Mouse (Mus musculus): ENCODE measurements around the gene Gm973. TPM values are rescaled to one million over a fixed set of nuclear protein-coding genes. Genes with fewer than 3 reads are reported as not detected.
A peak's percentile ranks its signal among the peaks of the same experiment; 100 is the strongest.

The Gm973 gene
- polyA plus RNA-seq, 1 experiment from 2014 or later: 4.4 TPM

- 81% methylated on average over 4 of the region's 4 CpGs for whole genome bisulfite sequencing
- no peaks in the 10 kb centered on the region for H3K9me3 ChIP-seq (ENCODE audit: control insufficient read depth, low read length)
- H3K4me1 ChIP-seq (ENCODE audit: control insufficient read depth, insufficient read depth, low read length): no peaks in the 10 kb centered on the region
- H3K4me3 ChIP-seq (ENCODE audit: low read depth, low read length): no peak overlapping the region
- no peak for DNase-seq (ENCODE audit: low spot score)
- no peak overlapping the region for H3K9ac ChIP-seq (ENCODE audit: low read length)
- no peak overlapping the region for H3K27ac ChIP-seq (ENCODE audit: low read depth, low read length)
- no peaks in the 10 kb centered on the region for H3K36me3 ChIP-seq (ENCODE audit: control insufficient read depth, insufficient read depth, low read length)
- no peaks in the 10 kb centered on the region for H3K27me3 ChIP-seq (ENCODE audit: control insufficient read depth, insufficient read depth, low read length)
- no peak overlapping the region for H3K4me2 ChIP-seq (ENCODE audit: low read depth)
- ATAC-seq (ENCODE audit: insufficient read depth, low FRiP score, low TSS enrichment): no peak
These were observed 51.5 kb downstream of the Gm973 start for GRCm38 (mm10) chr1:59567521-59567920.

- ATAC-seq (ENCODE audit: insufficient read depth, low FRiP score, low TSS enrichment) (no peak), DNase-seq (ENCODE audit: low spot score) (no peak)
- no peak overlapping the region for H3K9ac ChIP-seq (ENCODE audit: low read length)
- H3K4me3 ChIP-seq (ENCODE audit: low read depth, low read length): no peak overlapping the region
- H3K36me3 ChIP-seq (ENCODE audit: control insufficient read depth, insufficient read depth, low read length): no peaks in the 10 kb centered on the region
- H3K4me1 ChIP-seq (ENCODE audit: control insufficient read depth, insufficient read depth, low read length): no peaks in the 10 kb centered on the region
- H3K27me3 ChIP-seq (ENCODE audit: control insufficient read depth, insufficient read depth, low read length): no peaks in the 10 kb centered on the region
- no peak overlapping the region for H3K4me2 ChIP-seq (ENCODE audit: low read depth)
- 85% methylated on average over 1 of the region's 1 CpGs for WGBS
- no peak overlapping the region for H3K27ac ChIP-seq (ENCODE audit: low read depth, low read length)
- no peaks in the 10 kb centered on the region for H3K9me3 ChIP-seq (ENCODE audit: control insufficient read depth, low read length)
These were observed 52.2 kb downstream of the Gm973 start for GRCm38 (mm10) chr1:59568283-59568682.

GRCm38 (mm10) chr1:59569301-59569700 lies 53.2 kb downstream of the Gm973 start:
- Histone ChIP-seq H3K4me1 (ENCODE audit: control insufficient read depth, insufficient read depth, low read length) (0 out of 2 replicates have a peak, but pooled peaks cover under 1% of the 10 kb centered on the region), H3K9me3 (ENCODE audit: control insufficient read depth, low read length) (no peaks in the 10 kb centered on the region), H3K4me2 (ENCODE audit: low read depth) (no peak overlapping the region), H3K9ac (ENCODE audit: low read length) (no peak overlapping the region), H3K27me3 (ENCODE audit: control insufficient read depth, insufficient read depth, low read length) (no peaks in the 10 kb centered on the region), H3K4me3 (ENCODE audit: low read depth, low read length) (no peak overlapping the region), H3K36me3 (ENCODE audit: control insufficient read depth, insufficient read depth, low read length) (no peaks in the 10 kb centered on the region), H3K27ac (ENCODE audit: low read depth, low read length) (no peak overlapping the region)
- DNase-seq (ENCODE audit: low spot score) (no peak), ATAC-seq (ENCODE audit: insufficient read depth, low FRiP score, low TSS enrichment) (no peak)
- WGBS: 97% methylated on average over 5 of the region's 5 CpGs

DNA sequence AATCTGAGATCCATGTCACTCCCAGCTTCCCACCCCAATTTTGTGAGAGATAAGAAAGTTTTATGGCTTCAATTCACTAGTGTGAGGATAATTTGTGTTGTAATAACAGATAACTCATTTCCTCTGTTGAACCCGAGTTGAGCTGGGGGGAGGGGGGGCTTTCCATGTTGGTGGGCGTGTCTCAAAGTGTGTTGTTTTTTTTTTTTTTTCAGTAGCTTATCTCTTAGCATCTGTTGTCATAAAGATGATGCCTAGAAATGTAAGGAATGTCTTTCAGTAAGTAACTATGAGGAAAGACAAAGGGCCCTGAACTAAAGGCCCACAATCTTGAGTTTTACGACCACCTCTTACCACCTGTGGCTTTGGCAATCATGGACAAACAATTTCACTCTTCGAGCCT lies 54.7 kb downstream of the Gm973 start:
- no peaks in the 10 kb centered on the region for H3K9me3 ChIP-seq (ENCODE audit: control insufficient read depth, low read length)
- 38% methylated on average over 4 of the region's 4 CpGs for WGBS
- no peak overlapping the region for H3K27ac ChIP-seq (ENCODE audit: low read depth, low read length)
- no peaks in the 10 kb centered on the region for H3K36me3 ChIP-seq (ENCODE audit: control insufficient read depth, insufficient read depth, low read length)
- DNase-seq (ENCODE audit: low spot score) (no peak), ATAC-seq (ENCODE audit: insufficient read depth, low FRiP score, low TSS enrichment) (no peak)
- H3K4me3 ChIP-seq (ENCODE audit: low read depth, low read length): no peak overlapping the region
- H3K9ac ChIP-seq (ENCODE audit: low read length): no peak overlapping the region
- no peak overlapping the region for H3K4me2 ChIP-seq (ENCODE audit: low read depth)
- H3K27me3 ChIP-seq (ENCODE audit: control insufficient read depth, insufficient read depth, low read length): no peaks in the 10 kb centered on the region
- H3K4me1 ChIP-seq (ENCODE audit: control insufficient read depth, insufficient read depth, low read length): 0 out of 2 replicates have a peak, but pooled peaks cover 6% of the 10 kb centered on the region

DNA sequence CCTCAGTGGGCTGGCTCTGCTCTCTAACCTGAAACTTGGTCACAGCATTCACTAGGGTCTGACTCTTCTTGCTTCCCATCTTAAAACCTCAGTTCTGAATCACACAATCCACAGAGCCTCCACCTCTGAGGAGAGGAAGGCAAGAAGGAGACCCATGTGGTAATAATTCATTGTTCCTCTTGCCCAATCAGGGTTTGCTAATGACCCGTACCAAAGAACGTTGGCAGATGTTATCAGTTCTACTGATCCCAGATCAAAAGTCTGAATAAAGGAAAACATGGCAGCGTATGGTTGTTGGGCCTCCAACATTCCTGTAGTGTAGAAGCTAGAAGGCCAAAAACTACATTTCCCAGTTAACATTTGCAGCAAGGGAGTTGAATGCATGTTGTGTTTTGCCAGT lies 55.4 kb downstream of the Gm973 start:
- 78% methylated on average over 3 of the region's 3 CpGs for WGBS
- Histone ChIP-seq H3K4me2 (ENCODE audit: low read depth) (no peak overlapping the region), H3K27me3 (ENCODE audit: control insufficient read depth, insufficient read depth, low read length) (no peaks in the 10 kb centered on the region)

DNA sequence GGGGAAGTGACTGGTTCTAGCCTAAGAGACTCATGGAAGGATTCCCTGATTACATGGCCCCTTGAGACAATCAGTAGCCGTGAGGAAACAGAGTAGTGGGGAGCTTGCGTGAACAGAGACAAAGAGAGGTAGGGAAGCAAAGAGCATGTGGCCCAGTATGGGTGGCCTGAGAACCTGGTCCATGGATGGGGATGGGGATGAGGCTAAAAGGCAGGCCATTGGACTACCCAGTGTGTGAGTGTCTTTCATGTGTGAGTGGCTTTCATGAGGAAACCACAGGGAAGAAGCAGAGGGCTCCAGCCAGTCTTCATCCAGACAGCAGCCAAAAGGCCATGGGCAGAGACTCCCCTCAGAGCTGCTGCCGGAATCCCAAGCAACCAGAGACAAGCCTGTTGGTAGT lies 57.8 kb downstream of the Gm973 start:
- WGBS: 71% methylated on average over 3 of the region's 3 CpGs
- no peaks in the 10 kb centered on the region for H3K36me3 ChIP-seq (ENCODE audit: control insufficient read depth, insufficient read depth, low read length)
- H3K4me3 ChIP-seq (ENCODE audit: low read depth, low read length): no peak overlapping the region
- H3K4me1 ChIP-seq (ENCODE audit: control insufficient read depth, insufficient read depth, low read length): 0 out of 2 replicates have a peak, but pooled peaks cover 6% of the 10 kb centered on the region
- DNase-seq (ENCODE audit: low spot score): no peak
- ATAC-seq (ENCODE audit: insufficient read depth, low FRiP score, low TSS enrichment): no peak
- H3K9ac ChIP-seq (ENCODE audit: low read length): no peak overlapping the region; the same call in 1 of the 2 replicates
- no peak overlapping the region for H3K27ac ChIP-seq (ENCODE audit: low read depth, low read length)
- no peaks in the 10 kb centered on the region for H3K27me3 ChIP-seq (ENCODE audit: control insufficient read depth, insufficient read depth, low read length)
- H3K9me3 ChIP-seq (ENCODE audit: control insufficient read depth, low read length): no peaks in the 10 kb centered on the region
- H3K4me2 ChIP-seq (ENCODE audit: low read depth): no peak overlapping the region

More for the DNA sequence above, 55.4 kb downstream of the Gm973 start:
- Histone ChIP-seq H3K4me3 (ENCODE audit: low read depth, low read length) (no peak overlapping the region), H3K36me3 (ENCODE audit: control insufficient read depth, insufficient read depth, low read length) (no peaks in the 10 kb centered on the region), H3K9me3 (ENCODE audit: control insufficient read depth, low read length) (no peaks in the 10 kb centered on the region), H3K9ac (ENCODE audit: low read length) (no peak overlapping the region), H3K4me1 (ENCODE audit: control insufficient read depth, insufficient read depth, low read length) (0 out of 2 replicates have a peak, but pooled peaks cover 6% of the 10 kb centered on the region), H3K27ac (ENCODE audit: low read depth, low read length) (no peak overlapping the region)
- DNase-seq (ENCODE audit: low spot score) (no peak), ATAC-seq (ENCODE audit: insufficient read depth, low FRiP score, low TSS enrichment) (no peak)

DNA sequence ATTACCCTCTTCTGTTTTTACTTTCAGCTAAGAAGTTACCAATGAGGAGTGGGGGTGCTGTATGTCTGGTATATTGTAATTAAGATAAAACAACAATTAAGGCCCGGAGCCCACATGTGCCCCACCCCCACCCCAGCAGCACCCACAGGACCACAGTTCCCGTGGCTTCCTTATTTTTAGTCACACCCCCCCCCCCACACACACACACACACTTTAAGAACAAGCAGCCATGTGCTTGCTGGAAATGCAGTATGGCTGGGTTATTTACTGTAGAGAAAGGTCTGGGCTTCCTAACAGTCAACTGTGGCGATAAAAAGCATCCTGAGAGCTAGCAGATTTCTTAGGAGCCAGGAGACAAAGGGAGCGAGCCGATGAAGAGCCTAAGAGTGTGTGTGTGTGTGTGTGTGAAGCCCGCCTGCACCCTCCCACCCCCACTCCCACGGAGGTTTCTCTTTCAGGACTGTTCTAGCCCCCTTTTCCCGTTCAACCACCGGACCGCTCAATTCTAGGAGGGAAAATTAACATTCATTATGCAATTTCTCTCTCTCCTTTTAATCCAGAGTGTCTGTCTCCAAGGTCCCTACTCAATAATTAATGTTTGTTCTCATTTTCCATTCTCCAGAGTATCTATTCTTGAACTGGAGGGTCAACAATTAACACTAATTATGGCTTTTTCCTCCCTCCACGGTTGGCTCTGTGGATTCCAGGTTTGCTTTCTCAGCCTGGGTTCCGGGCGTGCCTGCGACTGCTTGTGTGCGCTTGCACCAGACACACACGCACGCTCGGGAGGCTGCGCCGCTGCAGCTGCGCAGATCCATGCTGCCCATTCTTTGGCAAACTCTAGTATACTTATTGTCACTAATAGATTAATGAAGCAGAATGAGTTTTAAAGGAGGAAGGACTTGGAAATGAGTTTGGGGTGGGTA lies 58.5 kb downstream of the Gm973 start:
- DNase-seq (ENCODE audit: low spot score): peak; percentile 67
- Histone ChIP-seq H3K27me3 (ENCODE audit: control insufficient read depth, insufficient read depth, low read length) (no peaks in the 10 kb centered on the region), H3K4me3 (ENCODE audit: low read depth, low read length) (0 out of 2 replicates have a peak overlapping the region, but pooled peaks have one; percentile 4), H3K4me2 (ENCODE audit: low read depth) (peak overlapping the region; percentile 37), H3K36me3 (ENCODE audit: control insufficient read depth, insufficient read depth, low read length) (no peaks in the 10 kb centered on the region), H3K9me3 (ENCODE audit: control insufficient read depth, low read length) (no peaks in the 10 kb centered on the region), H3K4me1 (ENCODE audit: control insufficient read depth, insufficient read depth, low read length) (0 out of 2 replicates have a peak, but pooled peaks cover 6% of the 10 kb centered on the region), H3K27ac (ENCODE audit: low read depth, low read length) (peak overlapping the region; percentile 67; the same call in 1 of the 2 replicates), H3K9ac (ENCODE audit: low read length) (peak overlapping the region; percentile 50)
- peak; percentile 74 for ATAC-seq (ENCODE audit: insufficient read depth, low FRiP score, low TSS enrichment)
- 45% methylated on average over 21 of the region's 21 CpGs for WGBS

DNA sequence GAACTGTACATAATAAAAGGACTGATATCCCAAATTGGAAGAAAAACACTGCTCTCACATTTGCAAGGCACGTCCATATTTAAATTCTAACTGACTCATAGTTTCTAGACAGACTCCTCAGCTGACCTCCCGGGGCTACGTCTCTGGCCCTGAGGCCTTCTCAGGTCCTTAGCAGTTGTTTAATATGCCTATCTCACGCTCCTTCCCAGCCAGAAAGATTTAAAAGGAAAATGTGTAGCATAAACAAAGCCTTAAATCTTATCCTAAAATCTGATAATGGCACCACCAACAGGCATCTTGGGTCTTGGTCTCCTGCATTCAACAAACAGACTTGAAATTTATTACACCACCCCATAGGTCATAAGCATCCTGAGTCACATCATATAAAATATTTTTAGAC lies 62.7 kb downstream of the Gm973 start:
- H3K27me3 ChIP-seq (ENCODE audit: control insufficient read depth, insufficient read depth, low read length): no peaks in the 10 kb centered on the region
- H3K4me2 ChIP-seq (ENCODE audit: low read depth): no peak overlapping the region
- H3K36me3 ChIP-seq (ENCODE audit: control insufficient read depth, insufficient read depth, low read length): no peaks in the 10 kb centered on the region
- H3K4me1 ChIP-seq (ENCODE audit: control insufficient read depth, insufficient read depth, low read length): peaks cover 10% of the 10 kb centered on the region; the same call in 1 of the 2 replicates
- H3K9me3 ChIP-seq (ENCODE audit: control insufficient read depth, low read length): no peaks in the 10 kb centered on the region
- H3K27ac ChIP-seq (ENCODE audit: low read depth, low read length): no peak overlapping the region
- no peak overlapping the region for H3K9ac ChIP-seq (ENCODE audit: low read length)
- ATAC-seq (ENCODE audit: insufficient read depth, low FRiP score, low TSS enrichment): no peak
- H3K4me3 ChIP-seq (ENCODE audit: low read depth, low read length): no peak overlapping the region
- no peak for DNase-seq (ENCODE audit: low spot score)
- 62% methylated on average over 4 of the region's 4 CpGs for WGBS

DNA sequence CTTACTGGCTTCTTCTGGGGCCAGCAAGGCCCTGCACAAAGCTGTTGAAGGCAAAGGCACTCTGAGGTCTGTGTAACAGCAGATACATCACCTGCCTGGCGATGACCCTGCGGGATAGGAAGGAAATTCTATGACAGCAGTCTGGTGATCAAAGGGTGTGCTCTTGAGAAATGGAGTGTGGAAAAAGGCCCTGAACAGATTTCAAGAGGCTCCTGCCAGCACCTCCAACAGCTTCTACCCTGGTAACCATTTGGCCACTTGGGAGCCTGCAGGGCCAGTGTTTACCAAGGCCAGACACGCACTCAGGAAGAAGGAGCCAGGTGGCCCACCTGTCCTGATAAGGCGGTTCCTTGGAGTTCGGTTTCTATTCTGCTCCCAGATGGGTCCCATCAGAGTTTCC lies 63.3 kb downstream of the Gm973 start:
- Histone ChIP-seq H3K9me3 (ENCODE audit: control insufficient read depth, low read length) (no peaks in the 10 kb centered on the region), H3K27me3 (ENCODE audit: control insufficient read depth, insufficient read depth, low read length) (no peaks in the 10 kb centered on the region), H3K4me3 (ENCODE audit: low read depth, low read length) (no peak overlapping the region), H3K27ac (ENCODE audit: low read depth, low read length) (no peak overlapping the region), H3K4me2 (ENCODE audit: low read depth) (no peak overlapping the region), H3K4me1 (ENCODE audit: control insufficient read depth, insufficient read depth, low read length) (peaks cover 10% of the 10 kb centered on the region; the same call in 1 of the 2 replicates), H3K36me3 (ENCODE audit: control insufficient read depth, insufficient read depth, low read length) (no peaks in the 10 kb centered on the region), H3K9ac (ENCODE audit: low read length) (no peak overlapping the region)
- 52% methylated on average over 5 of the region's 5 CpGs for WGBS
- ATAC-seq (ENCODE audit: insufficient read depth, low FRiP score, low TSS enrichment): no peak
- DNase-seq (ENCODE audit: low spot score): no peak

Data from neural tube, embryonic 11.5 days (tissue).